Mouse (Mus musculus): ENCODE data around the gene Rgs8. TPM values are rescaled to one million over a fixed set of nuclear protein-coding genes. Genes with fewer than 3 reads are reported as not detected.

Rgs8 gene
- not detected in 2 replicates for polyA plus RNA-seq (2012; ENCODE audit: low replicate concordance)

GRCm38 (mm10) chr1:153652938-153653623, at the start of gene Rgs8:
Gene Rgs8, plus strand, starts transcription at chr1:153653025.

GRCm38 (mm10) chr1:153740145-153740544, 87.3 kb downstream of the Rgs8 start, which contains the start of gene Rgs16:
Gene Rgs16, plus strand, starts transcription at chr1:153740349.

GRCm38 (mm10) chr1:153749211-153749801, 96.5 kb downstream of the Rgs8 start, which contains the start of gene Rnasel:
Gene Rnasel, plus strand, starts transcription at chr1:153749426.

Other genes with a start within 250 kb of the Rgs8 start
- 0.79 and 2.3 TPM in 2 replicates for gene Shcbp1l, start 227.9 kb upstream of the Rgs8 start, polyA plus RNA-seq (2012; ENCODE audit: low replicate concordance)
- 7.2 and 26.3 TPM in 2 replicates for gene Dhx9, start 165.4 kb upstream of the Rgs8 start, polyA plus RNA-seq (2012; ENCODE audit: low replicate concordance)
- gene Npl, start 103.0 kb upstream of the Rgs8 start, polyA plus RNA-seq (2012; ENCODE audit: low replicate concordance): 0.40 and 0.45 TPM in 2 replicates
- gene Rgs16, start 87.3 kb downstream of the Rgs8 start, polyA plus RNA-seq (2012; ENCODE audit: low replicate concordance): 0.93 and 1.3 TPM in 2 replicates
- gene Rnasel, start 96.4 kb downstream of the Rgs8 start, polyA plus RNA-seq (2012; ENCODE audit: low replicate concordance): 5.2 and 6.1 TPM in 2 replicates
- gene Rgsl1, start 191.1 kb downstream of the Rgs8 start, polyA plus RNA-seq (2012; ENCODE audit: low replicate concordance): not detected in 2 replicates
- not detected in 2 replicates for gene Teddm1b, start 221.3 kb downstream of the Rgs8 start, polyA plus RNA-seq (2012; ENCODE audit: low replicate concordance)
- not detected in 2 replicates for gene Teddm1a, start 238.7 kb downstream of the Rgs8 start, polyA plus RNA-seq (2012; ENCODE audit: low replicate concordance)
- gene Glul, start 246.9 kb downstream of the Rgs8 start, polyA plus RNA-seq (2012; ENCODE audit: low replicate concordance): 10.3 and 64.9 TPM in 2 replicates
- 0.21 and 0.29 TPM in 2 replicates for gene Teddm2, start 247.2 kb downstream of the Rgs8 start, polyA plus RNA-seq (2012; ENCODE audit: low replicate concordance)